Mouse (Mus musculus): ENCODE results near the gene Slc25a21. TPM values are rescaled to one million over a fixed set of nuclear protein-coding genes. Genes with fewer than 3 reads are reported as not detected.

Gene Slc25a21
- polyA plus RNA-seq, 1 experiment from 2014 or later = 0.46 TPM

DNA sequence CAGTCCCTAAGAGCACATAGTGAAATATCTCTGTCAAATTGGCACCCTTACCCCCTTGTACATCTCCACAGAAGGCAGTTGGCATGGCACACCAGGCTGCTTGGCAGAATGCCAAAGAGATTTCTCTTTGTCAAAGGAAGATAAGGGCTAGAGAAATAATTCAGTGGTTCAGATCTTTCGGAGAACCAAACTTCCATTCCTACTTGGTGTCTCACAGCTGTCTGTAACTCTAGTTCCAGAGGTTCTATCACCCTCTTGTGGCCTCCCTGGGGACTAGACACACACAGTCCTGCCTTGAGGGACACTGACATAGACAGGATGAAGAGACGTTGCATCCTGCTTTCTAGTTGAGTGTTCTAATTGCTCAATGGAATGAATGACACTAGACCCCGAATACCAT lies 2.7 kb downstream of the Slc25a21 start:
- H3K4me1 ChIP-seq (ENCODE audit: control insufficient read depth, insufficient read depth, low read length) = no peaks in the 10 kb centered on the region
- H3K27me3 ChIP-seq (ENCODE audit: control insufficient read depth, insufficient read depth, low read length) = peaks cover 4% of the 10 kb centered on the region; the same call in 1 of the 2 replicates
- H3K9me3 ChIP-seq (replicated peaks; ENCODE audit: control insufficient read depth, low read length) = no peaks in the 10 kb centered on the region
- no peaks in the 10 kb centered on the region for H3K36me3 ChIP-seq (ENCODE audit: control insufficient read depth, insufficient read depth)
- WGBS = 15% methylated on average over 3 of the region's 3 CpGs
- no peak overlapping the region for H3K9ac ChIP-seq (ENCODE audit: low read length)
- no peak overlapping the region for H3K4me3 ChIP-seq (ENCODE audit: low read length)
- no peak overlapping the region for H3K4me2 ChIP-seq (ENCODE audit: low read depth, low read length)
- H3K27ac ChIP-seq (ENCODE audit: low read length) = no peak overlapping the region
- 0 out of 2 replicates have a peak, but pooled peaks have one; percentile 41 for ATAC-seq (replicated peaks; ENCODE audit: extremely low read depth, insufficient read depth, low FRiP score)

DNA sequence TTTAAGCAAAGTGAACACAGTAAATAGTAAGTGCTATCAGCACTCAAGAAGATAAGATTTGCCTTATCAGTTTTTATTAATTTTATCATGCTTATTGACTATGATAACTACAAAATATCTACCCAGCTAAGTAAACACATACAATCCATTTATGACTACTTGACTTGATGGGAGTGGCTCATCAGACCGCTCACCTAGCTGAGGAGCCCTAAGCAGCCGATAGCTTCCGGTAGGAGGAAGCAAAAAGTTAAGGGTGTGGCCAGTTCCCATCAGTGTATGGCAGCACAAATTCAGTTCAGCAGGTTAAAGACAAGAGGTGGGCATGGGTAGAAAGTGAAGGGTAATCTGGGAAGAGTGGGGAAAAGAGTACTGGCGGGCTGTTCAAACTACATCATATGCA lies 10.2 kb downstream of the Slc25a21 start:
- ATAC-seq (replicated peaks; ENCODE audit: extremely low read depth, insufficient read depth, low FRiP score) = no peak
- 87% methylated on average over 4 of the region's 4 CpGs for WGBS
- no peak overlapping the region for H3K4me3 ChIP-seq (ENCODE audit: low read length)

DNA sequence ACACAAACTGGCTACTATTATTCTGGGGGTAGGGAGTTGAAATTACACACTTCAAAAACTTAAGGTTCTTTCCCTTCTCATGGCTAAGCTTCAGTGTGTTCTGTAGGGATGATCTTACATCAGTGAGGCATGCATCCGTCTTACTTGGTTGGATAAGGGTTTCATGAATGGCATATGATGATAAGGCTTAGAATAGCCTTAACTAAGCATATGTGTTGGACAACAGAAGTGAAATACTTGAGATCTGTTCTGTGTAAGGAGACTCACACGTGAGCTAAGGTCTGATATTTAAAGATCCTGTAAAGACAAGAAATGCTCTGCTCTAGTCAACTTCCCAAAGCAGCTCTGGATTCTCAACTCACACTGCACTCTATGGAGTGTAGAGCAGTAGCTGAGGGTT lies 11.1 kb downstream of the Slc25a21 start:
- H3K4me1 ChIP-seq (ENCODE audit: control insufficient read depth, insufficient read depth, low read length) = no peaks in the 10 kb centered on the region
- H3K4me2 ChIP-seq (ENCODE audit: low read depth, low read length) = no peak overlapping the region
- no peak overlapping the region for H3K9ac ChIP-seq (ENCODE audit: low read length)
- no peak overlapping the region for H3K4me3 ChIP-seq (ENCODE audit: low read length)
- 52% methylated on average over 2 of the region's 2 CpGs for WGBS
- H3K27me3 ChIP-seq (ENCODE audit: control insufficient read depth, insufficient read depth, low read length) = no peaks in the 10 kb centered on the region
- no peak for ATAC-seq (replicated peaks; ENCODE audit: extremely low read depth, insufficient read depth, low FRiP score)
- H3K27ac ChIP-seq (ENCODE audit: low read length) = no peak overlapping the region
- no peaks in the 10 kb centered on the region for H3K36me3 ChIP-seq (ENCODE audit: control insufficient read depth, insufficient read depth)
- no peaks in the 10 kb centered on the region for H3K9me3 ChIP-seq (replicated peaks; ENCODE audit: control insufficient read depth, low read length)

More for the DNA sequence above, 10.2 kb downstream of the Slc25a21 start:
- no peak overlapping the region for H3K4me2 ChIP-seq (ENCODE audit: low read depth, low read length)
- no peak overlapping the region for H3K9ac ChIP-seq (ENCODE audit: low read length)
- H3K9me3 ChIP-seq (replicated peaks; ENCODE audit: control insufficient read depth, low read length) = no peaks in the 10 kb centered on the region
- no peaks in the 10 kb centered on the region for H3K4me1 ChIP-seq (ENCODE audit: control insufficient read depth, insufficient read depth, low read length)
- no peaks in the 10 kb centered on the region for H3K27me3 ChIP-seq (ENCODE audit: control insufficient read depth, insufficient read depth, low read length)
- H3K36me3 ChIP-seq (ENCODE audit: control insufficient read depth, insufficient read depth) = no peaks in the 10 kb centered on the region
- H3K27ac ChIP-seq (ENCODE audit: low read length) = no peak overlapping the region

DNA sequence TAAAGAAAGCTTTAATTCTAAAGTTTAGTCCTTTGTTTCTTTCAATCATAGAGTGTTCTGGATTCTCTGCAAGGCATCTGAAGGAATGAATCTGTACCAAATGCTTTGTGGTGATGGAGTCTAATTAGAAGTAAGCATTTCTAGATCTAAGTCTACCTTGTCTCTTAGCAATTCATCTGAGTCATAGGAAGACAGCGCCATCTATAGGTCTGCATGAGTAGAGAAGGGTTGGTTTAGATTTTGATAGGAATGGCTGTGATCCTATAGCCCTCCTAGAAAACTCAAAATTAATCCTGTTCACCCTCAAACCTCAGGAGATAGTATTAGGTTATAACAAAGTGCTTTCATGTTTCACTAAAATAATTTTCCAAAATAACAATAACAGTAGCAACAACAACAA lies 11.8 kb downstream of the Slc25a21 start:
- Histone ChIP-seq H3K36me3 (ENCODE audit: control insufficient read depth, insufficient read depth) (no peaks in the 10 kb centered on the region), H3K9ac (ENCODE audit: low read length) (no peak overlapping the region), H3K4me2 (ENCODE audit: low read depth, low read length) (no peak overlapping the region), H3K4me1 (ENCODE audit: control insufficient read depth, insufficient read depth, low read length) (no peaks in the 10 kb centered on the region), H3K9me3 (replicated peaks; ENCODE audit: control insufficient read depth, low read length) (no peaks in the 10 kb centered on the region), H3K4me3 (ENCODE audit: low read length) (no peak overlapping the region), H3K27me3 (ENCODE audit: control insufficient read depth, insufficient read depth, low read length) (no peaks in the 10 kb centered on the region), H3K27ac (ENCODE audit: low read length) (no peak overlapping the region)
- no peak for ATAC-seq (replicated peaks; ENCODE audit: extremely low read depth, insufficient read depth, low FRiP score)
- WGBS = 0% methylated on average over 1 of the region's 1 CpGs

DNA sequence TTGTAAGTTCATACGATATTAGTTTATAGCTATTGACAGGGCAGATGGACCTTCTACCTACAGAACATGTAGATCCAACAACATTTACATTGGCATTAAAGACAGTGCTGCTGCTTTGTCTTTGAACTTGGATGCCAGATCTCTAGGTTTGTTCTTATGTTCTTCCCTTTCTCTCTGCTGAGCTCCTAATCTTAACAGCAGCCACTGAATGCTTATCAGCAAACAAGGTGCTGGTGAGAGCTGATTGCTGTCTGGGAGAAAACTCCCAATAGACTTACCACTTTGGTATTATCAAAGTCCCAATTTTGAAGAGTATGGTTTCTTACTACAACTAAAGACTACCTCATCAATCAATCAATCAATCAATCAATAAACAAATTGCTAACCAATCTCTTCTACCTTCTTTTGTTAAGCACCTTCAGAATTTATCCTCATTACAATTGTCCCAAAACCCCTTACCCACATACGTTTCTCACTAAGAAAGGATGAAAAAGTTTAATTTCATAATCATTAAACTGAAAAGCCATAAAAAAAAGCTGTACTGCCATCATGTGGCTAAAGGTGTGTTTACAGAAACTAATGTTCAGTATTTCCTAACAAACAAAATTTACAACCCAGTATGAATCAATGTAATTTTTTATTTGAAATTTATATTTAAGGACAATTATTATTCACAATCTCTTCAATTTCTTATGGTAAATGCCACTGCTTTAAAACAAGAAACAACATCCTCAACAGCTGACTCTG lies 12.7 kb downstream of the Slc25a21 start:
- no peaks in the 10 kb centered on the region for H3K27me3 ChIP-seq (ENCODE audit: control insufficient read depth, insufficient read depth, low read length)
- H3K9me3 ChIP-seq (replicated peaks; ENCODE audit: control insufficient read depth, low read length) = no peaks in the 10 kb centered on the region
- no peak overlapping the region for H3K27ac ChIP-seq (ENCODE audit: low read length)
- no peaks in the 10 kb centered on the region for H3K36me3 ChIP-seq (ENCODE audit: control insufficient read depth, insufficient read depth)
- H3K9ac ChIP-seq (ENCODE audit: low read length) = no peak overlapping the region
- WGBS = 53% methylated on average over 2 of the region's 2 CpGs
- no peak overlapping the region for H3K4me3 ChIP-seq (ENCODE audit: low read length)
- ATAC-seq (replicated peaks; ENCODE audit: extremely low read depth, insufficient read depth, low FRiP score) = no peak
- H3K4me1 ChIP-seq (ENCODE audit: control insufficient read depth, insufficient read depth, low read length) = peaks cover 4% of the 10 kb centered on the region; the same call in 1 of the 2 replicates
- H3K4me2 ChIP-seq (ENCODE audit: low read depth, low read length) = no peak overlapping the region

DNA sequence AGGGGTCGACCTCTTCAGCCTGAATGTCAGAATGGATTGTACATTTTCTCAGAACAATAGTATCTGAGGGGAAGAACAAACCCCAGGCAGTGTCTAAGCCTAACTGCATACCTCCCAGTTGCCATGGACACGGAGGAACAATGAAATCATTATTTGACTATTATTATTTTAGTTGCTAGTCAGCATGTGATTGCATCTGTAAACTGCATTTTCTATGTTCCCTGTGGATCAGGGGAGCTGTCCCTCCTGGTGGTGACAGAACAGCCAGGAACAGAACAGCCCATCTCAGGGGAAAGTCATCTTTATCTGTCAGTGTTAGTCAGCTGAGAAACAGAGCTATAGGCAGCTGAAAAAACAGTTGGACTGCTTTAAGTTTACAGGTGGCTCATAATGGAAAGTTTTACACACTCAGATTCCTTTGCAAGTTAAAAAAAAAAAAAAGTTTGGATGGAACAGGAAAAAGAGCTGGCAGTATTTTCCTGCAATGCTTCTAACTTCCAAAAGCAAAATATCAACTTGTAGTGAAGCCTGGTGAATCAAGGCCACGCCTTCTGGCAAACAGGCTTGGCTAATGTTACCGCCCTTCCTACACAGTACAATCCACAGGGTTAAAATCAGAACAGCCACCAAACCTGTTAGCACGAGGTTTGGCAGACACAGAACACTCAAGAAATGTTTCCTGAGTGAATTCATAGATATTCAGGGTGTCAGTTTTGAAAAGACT lies 17.6 kb downstream of the Slc25a21 start:
- ATAC-seq (replicated peaks; ENCODE audit: extremely low read depth, insufficient read depth, low FRiP score) = 0 out of 2 replicates have a peak, but pooled peaks have one; percentile 23
- peaks cover 4% of the 10 kb centered on the region; the same call in 1 of the 2 replicates for H3K4me1 ChIP-seq (ENCODE audit: control insufficient read depth, insufficient read depth, low read length)
- no peaks in the 10 kb centered on the region for H3K27me3 ChIP-seq (ENCODE audit: control insufficient read depth, insufficient read depth, low read length)
- no peak overlapping the region for H3K4me3 ChIP-seq (ENCODE audit: low read length)
- no peaks in the 10 kb centered on the region for H3K9me3 ChIP-seq (replicated peaks; ENCODE audit: control insufficient read depth, low read length)
- H3K36me3 ChIP-seq (ENCODE audit: control insufficient read depth, insufficient read depth) = no peaks in the 10 kb centered on the region
- H3K27ac ChIP-seq (ENCODE audit: low read length) = no peak overlapping the region
- no peak overlapping the region for H3K9ac ChIP-seq (ENCODE audit: low read length)
- H3K4me2 ChIP-seq (ENCODE audit: low read depth, low read length) = no peak overlapping the region
- WGBS = 35% methylated on average over 5 of the region's 5 CpGs

DNA sequence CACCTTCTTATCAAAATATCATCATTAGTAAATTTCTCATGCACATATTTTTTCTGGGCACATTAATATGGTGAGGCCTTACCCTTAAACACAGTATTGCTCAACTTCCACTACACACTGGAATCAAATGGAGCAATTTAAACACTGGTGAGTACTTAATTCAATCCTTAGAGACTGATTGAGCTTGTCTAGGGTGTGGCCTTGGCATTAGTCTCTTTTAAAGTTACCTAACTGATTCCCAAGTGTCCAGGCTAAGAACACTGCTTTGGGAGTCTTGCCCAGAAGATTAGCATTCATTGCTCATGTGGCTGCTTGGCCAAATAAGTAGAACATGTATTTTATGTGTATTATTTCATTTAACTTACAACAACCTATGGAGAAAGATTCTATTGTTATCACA lies 18.5 kb downstream of the Slc25a21 start:
- H3K27ac ChIP-seq (ENCODE audit: low read length) = no peak overlapping the region
- ATAC-seq (replicated peaks; ENCODE audit: extremely low read depth, insufficient read depth, low FRiP score) = no peak
- H3K4me3 ChIP-seq (ENCODE audit: low read length) = no peak overlapping the region
- H3K4me1 ChIP-seq (ENCODE audit: control insufficient read depth, insufficient read depth, low read length) = peaks cover 4% of the 10 kb centered on the region; the same call in 1 of the 2 replicates
- no peak overlapping the region for H3K9ac ChIP-seq (ENCODE audit: low read length)
- no peaks in the 10 kb centered on the region for H3K27me3 ChIP-seq (ENCODE audit: control insufficient read depth, insufficient read depth, low read length)
- H3K4me2 ChIP-seq (ENCODE audit: low read depth, low read length) = no peak overlapping the region
- H3K9me3 ChIP-seq (replicated peaks; ENCODE audit: control insufficient read depth, low read length) = no peaks in the 10 kb centered on the region
- no peaks in the 10 kb centered on the region for H3K36me3 ChIP-seq (ENCODE audit: control insufficient read depth, insufficient read depth)

DNA sequence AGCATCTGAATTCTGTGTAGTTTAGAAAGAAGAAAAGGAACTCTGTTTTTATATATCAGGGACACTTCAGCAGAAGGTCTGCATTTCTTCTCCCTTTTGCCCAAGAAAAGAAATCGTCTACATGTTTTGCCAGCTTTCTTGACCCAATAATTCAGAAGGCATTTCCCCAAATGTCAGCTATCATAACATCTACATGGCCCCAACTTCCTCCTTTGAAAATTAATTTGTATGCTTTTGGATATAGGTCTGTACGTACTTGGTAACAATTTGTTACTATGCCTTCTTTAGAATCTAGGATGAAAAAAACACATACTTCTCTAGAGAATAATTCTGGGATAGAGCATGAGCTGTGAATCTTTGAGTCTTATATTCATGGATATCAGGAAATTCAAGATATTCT lies 34.0 kb downstream of the Slc25a21 start:
- H3K9ac ChIP-seq (ENCODE audit: low read length) = no peak overlapping the region
- WGBS = 58% methylated on average over 2 of the region's 2 CpGs
- H3K4me2 ChIP-seq (ENCODE audit: low read depth, low read length) = no peak overlapping the region
- H3K4me1 ChIP-seq (ENCODE audit: control insufficient read depth, insufficient read depth, low read length) = no peaks in the 10 kb centered on the region
- H3K4me3 ChIP-seq (ENCODE audit: low read length) = no peak overlapping the region
- H3K9me3 ChIP-seq (replicated peaks; ENCODE audit: control insufficient read depth, low read length) = no peaks in the 10 kb centered on the region
- no peak overlapping the region for H3K27ac ChIP-seq (ENCODE audit: low read length)
- H3K36me3 ChIP-seq (ENCODE audit: control insufficient read depth, insufficient read depth) = no peaks in the 10 kb centered on the region
- H3K27me3 ChIP-seq (ENCODE audit: control insufficient read depth, insufficient read depth, low read length) = no peaks in the 10 kb centered on the region
- ATAC-seq (replicated peaks; ENCODE audit: extremely low read depth, insufficient read depth, low FRiP score) = no peak

DNA sequence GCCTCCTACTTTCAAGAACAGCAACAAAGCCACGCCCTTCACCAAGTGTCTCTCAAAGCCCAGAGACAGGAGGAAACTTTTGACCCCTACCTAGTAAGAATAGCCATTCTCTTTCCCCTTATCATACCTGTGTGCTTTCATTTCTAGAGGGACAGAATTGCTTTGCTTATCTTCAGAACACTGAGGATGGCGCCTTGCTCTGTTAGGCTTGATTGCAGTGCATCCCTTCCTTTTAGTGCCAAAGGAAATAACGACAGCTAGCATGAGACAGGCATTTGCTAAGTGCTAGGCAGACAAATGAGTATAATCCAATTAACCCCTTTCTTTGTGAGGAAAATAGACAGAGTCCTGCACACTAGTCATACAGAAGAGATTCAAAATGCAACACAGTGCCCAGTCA lies 34.4 kb downstream of the Slc25a21 start:
- 23% methylated on average over 3 of the region's 3 CpGs for WGBS
- Histone ChIP-seq H3K4me1 (ENCODE audit: control insufficient read depth, insufficient read depth, low read length) (no peaks in the 10 kb centered on the region), H3K9me3 (replicated peaks; ENCODE audit: control insufficient read depth, low read length) (no peaks in the 10 kb centered on the region), H3K4me2 (ENCODE audit: low read depth, low read length) (no peak overlapping the region), H3K27ac (ENCODE audit: low read length) (no peak overlapping the region), H3K36me3 (ENCODE audit: control insufficient read depth, insufficient read depth) (no peaks in the 10 kb centered on the region), H3K27me3 (ENCODE audit: control insufficient read depth, insufficient read depth, low read length) (no peaks in the 10 kb centered on the region), H3K9ac (ENCODE audit: low read length) (no peak overlapping the region), H3K4me3 (ENCODE audit: low read length) (no peak overlapping the region)
- no peak for ATAC-seq (replicated peaks; ENCODE audit: extremely low read depth, insufficient read depth, low FRiP score)

All from heart, embryonic 16.5 days (tissue).